Mouse (Mus musculus): ENCODE results near the gene Dscam.

- TF ChIP-seq POLR2A (IDR thresholded peaks at IDR 0.05; ENCODE audit: low read depth, low read length): no peak
- TF ChIP-seq CTCF (IDR thresholded peaks at IDR 0.05; ENCODE audit: extremely low read depth, insufficient read length, insufficient replicate concordance, low read depth, low read length): no peak
These were observed 167.7 kb downstream of the Dscam start for GRCm38 (mm10) chr16:97002837-97003236.
